Mouse (Mus musculus): ENCODE measurements at regions not wholly inside any gene's neighbourhood (a gene's known extent, or its start where the extent isn't known, plus 50 kb on each side); places are given as distances from the start of the nearest gene placed in this dataset.

DNA sequence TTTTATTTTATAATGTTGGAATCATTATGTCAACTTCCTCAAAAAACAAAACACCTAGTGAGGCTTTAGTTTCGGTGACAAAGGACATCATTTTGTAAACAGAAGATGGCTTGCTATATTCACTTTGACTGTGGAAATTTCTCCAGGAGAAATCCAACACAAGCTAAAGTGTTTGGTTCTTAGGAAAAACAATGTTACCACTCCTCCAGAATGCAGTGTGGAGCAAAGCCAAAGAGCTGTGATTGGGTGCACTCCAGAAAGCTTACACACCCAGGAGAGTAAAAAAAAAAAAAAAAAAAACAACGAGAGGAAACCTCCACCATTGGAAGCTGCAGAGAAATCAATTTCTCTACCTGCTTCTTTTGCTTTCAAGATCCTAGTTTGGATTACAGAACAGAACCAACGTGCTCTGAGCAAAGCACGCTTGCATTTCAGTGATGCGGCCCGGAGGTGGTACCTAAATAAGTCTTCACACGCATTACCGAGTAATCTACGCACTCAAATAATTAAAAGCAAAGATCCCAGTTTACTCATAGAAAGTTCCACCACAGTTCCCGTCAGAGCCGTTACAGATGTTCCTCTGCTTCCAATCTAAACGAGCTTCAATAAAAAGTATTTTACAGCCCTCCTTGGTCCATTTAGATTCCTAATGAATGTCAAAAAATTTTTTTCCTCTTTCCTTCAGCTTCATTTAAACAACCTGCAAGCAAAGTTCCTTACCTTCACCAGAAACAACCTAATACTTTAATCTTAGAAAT, 199.5 kb upstream of the Gk2 start:
- DNase-seq (ENCODE audit: low spot score): no peak

DNA sequence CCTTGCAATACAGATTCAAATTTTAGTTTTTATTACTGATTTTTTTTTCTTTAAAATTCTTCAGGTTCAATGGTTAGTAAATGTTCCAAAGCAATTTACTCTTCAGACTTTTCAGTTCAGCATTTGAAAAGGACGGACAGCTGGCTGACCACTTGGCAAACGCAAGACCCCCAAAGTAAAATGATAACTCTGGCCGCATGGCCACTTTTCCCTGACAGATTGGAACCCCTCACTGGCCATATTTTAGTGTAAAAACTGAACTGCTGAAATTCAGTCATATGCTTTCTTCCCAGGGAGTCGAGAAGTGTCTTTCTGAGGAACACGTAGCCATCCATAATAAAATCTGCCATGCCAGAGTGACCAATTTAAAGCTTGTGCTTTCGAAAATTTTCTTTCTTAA, 198.4 kb upstream of the Gk2 start:
- no peak for DNase-seq (ENCODE audit: low spot score)

DNA sequence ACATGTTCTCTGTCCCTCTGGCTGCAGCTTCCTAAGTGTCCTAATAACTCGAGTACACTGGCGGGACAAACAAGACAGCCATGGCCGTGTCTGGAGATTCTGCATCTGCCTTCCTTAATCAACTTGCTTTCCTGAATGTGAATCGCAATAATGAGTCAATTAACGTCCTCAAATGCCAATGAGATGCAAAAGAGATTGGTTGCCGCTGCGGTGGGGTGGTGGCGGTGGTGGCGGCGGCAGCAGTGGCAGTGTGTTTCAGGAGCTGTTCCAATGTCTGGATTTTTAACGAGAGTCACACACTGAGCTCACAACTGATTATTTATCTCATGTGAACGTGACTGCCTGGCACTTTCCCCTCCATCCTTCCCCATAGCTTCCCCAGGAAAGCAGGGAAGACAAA, 197.6 kb upstream of the Gk2 start:
- DNase-seq (ENCODE audit: low spot score): no peak

DNA sequence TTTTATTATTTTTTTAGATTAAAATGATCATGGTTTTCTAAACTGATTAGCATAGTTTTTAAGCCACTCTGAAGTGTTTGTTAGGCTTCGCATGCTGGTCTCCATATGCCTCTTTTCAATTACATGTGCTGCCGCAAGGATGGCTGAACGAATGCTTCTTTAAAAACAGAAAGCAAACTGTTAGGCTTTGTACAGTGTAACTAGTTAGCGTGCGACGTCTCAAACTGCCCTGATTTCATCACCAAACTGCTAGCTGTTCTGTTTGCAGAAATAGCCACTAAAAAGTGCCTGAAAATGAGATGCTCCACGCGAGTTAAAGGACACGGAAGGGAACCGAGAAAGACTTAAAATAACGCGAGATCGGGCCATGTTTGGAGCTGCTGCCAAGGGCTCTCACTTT, 185.4 kb upstream of the Gk2 start:
- peak; percentile 52 for DNase-seq (ENCODE audit: low spot score)

DNA sequence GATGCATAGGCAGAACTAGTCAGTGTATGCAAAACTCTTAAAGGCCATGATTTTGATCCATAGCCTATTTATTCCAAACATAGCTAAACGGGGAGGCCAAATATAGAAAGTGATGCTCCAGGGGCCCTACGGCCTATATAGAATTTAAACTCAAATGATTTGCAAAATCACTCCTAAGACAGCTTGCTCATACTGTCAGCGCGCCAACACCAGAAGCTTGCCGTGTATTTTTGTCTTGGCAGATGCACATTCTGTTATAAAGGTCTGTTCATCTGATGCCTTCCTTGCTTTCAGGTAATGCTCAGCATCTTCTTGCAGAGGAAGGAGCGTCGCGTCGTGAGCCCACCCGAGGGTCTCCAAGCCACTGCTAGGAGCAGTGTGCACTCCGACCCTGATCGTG, 184.8 kb upstream of the Gk2 start:
- peak; percentile 55 for DNase-seq (ENCODE audit: low spot score)

DNA sequence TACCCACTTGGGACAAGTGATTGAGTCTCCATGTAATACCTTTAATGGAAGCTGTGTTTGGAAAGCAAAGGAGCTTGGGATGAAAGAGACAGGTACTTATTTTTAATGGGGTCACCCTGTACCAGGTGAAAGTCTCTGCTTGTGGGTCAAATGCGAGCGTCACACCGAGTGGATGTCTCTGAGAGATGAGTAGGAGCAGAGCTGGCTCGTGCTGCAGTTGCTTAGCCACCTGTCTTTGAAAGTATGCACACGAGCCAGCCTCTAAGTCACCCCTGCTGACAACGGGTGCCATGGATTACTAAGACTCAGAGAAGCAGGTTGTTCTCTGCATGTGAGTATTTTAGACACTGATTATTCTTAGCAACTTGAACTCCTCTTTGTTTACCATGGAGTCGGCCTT, 179.5 kb upstream of the Gk2 start:
- no peak for DNase-seq (ENCODE audit: low spot score)

DNA sequence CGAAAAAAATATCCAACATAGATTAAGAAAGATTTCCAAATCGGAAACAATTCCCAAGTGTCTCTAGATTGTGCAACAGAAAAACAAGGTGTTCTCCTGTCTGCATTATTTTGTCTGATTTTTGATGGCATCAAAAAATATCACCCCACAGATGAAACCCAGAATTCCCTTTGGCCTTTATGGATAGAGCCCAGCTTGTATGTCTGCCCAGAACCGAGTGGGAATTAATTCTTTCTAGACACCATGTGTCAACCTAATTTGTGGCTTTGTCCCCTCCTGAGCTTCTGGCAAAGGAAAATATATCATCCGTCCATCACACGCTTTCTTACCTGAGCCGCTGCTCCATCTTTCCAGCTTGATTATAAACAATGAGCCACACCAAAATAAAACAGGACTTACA, 176.9 kb upstream of the Gk2 start:
- DNase-seq (ENCODE audit: low spot score): no peak

DNA sequence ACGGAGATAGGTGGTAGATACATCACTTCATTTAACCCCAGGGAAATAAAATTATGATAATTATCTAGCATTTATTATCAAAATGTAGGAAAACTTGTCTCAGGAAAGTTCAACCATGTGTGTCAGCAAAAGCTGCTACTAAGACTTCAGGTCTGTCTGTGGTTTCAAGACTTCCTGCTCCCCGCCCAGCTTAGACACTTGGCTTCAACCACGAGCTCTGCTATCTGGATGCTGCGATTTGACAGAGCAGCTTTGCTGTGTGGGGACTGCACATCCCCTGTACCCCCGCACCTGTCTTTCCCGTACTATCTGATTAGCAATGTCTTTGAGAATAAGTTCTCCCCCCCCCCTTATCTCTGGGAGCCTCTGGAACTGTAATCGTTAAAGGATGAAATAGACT, 176.0 kb upstream of the Gk2 start:
- no peak for DNase-seq (ENCODE audit: low spot score)

DNA sequence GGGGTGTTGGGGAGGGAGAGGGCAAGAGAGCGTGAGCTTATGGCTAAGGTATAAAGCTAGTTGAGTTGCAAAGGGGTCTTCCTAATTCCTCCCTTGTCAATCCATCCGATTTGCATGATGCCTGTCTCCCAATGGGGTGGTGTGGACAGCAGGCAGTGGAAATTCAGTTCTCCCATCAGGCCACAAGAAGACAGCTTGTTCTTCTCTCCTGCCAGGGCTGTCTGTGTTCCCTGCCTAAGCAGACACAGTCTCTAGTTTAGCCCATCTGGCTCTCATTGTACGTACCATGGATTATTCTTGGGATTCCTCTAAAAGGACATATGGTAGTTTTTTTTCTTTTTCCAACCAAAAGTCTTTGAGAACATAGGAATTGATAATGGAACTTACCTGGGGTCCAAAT, 168.4 kb upstream of the Gk2 start:
- peak; percentile 50 for DNase-seq (ENCODE audit: low spot score)

DNA sequence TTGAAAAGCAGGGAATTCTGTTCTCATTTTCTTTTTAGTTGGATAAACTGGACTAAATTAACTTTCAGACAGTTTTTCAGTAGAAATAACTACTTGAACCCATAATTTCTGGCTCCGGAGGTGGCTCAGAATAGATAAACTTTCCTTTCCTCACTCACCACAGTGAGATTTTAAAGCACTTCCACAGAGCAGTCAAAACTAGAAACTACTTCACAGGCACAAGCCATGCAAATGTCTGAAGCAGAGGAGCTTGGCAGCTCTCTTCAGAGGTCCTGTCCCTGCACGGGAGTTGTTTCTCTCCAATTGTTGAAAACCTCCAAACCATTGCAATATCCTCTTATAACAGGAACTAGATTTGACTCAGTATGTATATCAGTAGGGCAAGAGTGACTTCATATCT, 163.1 kb upstream of the Gk2 start:
- DNase-seq (ENCODE audit: low spot score): no peak

DNA sequence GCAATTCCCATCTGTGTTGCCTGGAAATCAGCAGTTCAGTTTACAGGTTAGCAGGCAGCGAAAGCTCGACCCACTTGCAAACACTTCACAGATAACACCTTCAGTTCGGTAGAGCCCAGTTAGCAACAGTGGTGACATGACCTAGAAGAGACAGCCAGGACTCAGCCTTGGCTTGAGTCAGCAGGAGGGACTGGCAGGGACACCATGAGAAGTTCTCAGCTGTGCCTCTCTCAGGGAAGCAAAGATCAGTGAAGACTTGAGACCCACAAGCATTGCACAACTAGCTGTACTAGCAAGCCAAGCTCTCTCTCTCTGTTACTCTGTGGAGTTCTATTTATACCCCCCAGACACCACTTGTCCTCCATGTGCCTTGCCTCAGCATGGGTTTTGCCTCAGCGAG, 161.6 kb upstream of the Gk2 start:
- DNase-seq (ENCODE audit: low spot score): no peak

DNA sequence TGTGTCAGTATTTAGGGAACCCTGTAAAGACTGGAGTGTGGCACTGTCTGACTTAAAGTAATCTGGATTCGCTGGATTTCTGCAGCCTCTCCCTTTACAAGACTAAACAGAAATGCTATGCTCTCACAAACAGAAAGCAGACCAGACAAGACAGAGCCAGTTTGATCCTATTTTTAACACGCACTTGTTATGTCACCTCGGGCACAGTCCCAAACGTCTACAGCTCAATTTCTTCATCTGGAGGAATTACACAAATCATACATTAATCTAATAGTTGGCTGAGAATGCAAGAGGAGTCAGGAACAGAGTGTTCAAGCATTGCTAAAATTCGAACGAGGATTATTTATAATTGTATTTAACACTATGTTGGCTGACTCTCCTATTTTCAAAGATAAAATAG, 145.4 kb upstream of the Gk2 start:
- peak; percentile 11 for DNase-seq (ENCODE audit: low spot score)

DNA sequence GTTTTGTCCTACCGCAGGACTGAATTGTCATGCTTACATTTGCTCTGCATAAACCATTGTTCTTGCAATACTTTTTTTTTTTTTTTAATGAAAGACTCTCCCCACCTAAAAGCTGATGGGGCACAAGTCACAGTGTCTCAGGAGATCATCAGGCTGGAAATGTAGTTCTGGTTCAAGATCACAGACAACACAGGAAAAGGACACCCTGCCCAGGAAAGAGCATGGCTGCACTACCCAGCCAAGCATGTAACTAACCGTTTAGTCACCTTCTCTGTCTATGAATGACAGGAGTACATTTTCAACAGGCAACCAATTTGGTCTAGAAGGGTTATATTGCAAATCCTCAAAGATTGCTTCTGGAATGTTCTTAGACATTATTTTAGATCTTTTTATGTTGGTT, 144.6 kb upstream of the Gk2 start:
- no peak for DNase-seq (ENCODE audit: low spot score)

DNA sequence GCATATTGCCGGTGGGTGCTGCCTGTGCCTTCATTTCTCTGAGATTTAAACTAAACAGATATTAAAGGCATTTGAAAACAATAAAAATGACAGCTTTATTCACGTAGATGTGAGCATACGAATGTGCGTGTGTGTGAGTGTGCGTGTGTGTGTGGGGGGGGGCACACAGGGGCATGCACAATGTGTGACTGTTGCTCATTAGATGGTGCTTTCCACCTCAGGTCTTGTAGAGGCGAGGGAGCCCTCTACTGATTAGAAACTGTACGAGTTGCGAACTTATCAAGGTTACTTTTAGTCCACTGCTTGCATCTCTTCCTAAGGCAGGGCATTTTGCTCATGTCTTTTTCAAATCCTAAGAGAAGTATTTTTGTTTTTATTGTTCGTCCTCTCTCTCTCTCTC, 141.9 kb upstream of the Gk2 start:
- DNase-seq (ENCODE audit: low spot score): peak; percentile 10

DNA sequence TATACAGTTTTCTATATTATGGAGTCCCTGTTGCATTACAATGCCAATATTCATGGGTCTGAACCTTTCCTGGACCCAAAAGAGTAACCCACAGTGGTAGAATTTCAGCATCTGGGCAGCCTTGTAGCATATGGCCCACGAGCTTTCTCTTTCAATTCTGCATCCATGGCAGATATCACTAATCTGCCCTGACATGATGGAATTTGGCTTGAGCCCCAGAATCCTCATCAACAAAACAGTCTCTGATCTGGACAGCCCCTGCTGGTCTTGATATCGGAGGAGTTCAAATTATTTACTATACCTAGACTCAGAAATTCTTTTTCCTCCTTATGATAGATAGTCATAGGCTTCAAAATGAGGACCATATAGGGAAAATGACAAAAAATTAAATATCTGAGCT, 139.1 kb upstream of the Gk2 start:
- no peak for DNase-seq (ENCODE audit: low spot score)

DNA sequence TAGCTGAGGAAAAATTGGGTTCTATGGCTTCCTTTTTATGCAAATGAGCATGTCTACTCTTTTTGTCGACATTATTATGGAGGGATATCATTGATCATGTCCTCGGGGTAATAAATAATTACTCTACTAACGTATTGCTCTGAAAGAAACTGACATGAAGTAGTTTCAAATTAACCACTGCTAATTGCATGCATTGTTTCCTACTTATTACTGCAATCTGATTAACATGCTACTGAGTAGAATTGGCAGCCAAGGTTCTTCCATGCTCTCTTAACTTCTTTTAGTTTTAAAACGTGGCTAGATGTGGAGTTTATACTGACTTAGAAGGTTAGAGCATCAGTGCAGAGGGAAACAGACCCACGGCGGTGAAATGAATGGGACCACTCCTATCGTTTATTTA, 137.3 kb upstream of the Gk2 start:
- DNase-seq (ENCODE audit: low spot score): no peak

DNA sequence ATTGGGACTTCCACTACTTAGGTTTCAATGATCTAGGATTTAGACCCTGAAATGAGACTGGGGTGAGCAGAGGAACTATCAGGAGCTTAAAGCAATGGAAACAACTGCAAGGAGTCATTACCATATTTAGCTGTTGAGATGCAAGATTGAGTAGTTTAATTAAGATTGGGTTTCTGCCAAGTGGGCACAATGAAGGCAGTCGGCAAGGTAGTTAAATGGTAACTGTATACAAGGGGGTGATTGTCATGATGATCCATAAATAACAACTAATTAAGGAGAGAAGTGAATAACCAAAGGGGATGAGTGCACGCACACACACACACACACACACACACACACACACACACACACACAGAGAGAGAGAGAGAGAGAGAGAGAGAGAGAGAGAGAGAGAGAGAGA, 125.7 kb upstream of the Gk2 start:
- DNase-seq (ENCODE audit: low spot score): no peak

DNA sequence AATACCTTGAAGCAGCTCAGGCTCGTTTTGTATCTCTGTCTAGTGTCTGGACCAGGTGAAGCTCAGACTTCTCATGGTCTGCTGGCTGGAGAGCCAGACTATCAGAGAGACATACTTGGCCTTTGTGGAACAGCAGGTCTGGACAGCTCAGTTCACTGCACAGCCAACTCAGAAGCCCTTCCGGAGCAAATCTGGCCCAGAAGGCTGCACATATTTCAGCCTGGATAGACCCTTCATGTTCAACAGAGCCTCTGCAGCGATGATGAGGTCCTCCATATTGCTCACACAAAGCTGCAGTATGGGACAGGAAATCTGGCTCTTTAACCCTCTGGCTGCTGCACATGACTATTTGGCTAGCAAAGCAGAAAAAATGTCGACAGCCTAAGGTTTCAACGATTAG, 108.7 kb upstream of the Gk2 start:
- no peak for DNase-seq (ENCODE audit: low spot score)

DNA sequence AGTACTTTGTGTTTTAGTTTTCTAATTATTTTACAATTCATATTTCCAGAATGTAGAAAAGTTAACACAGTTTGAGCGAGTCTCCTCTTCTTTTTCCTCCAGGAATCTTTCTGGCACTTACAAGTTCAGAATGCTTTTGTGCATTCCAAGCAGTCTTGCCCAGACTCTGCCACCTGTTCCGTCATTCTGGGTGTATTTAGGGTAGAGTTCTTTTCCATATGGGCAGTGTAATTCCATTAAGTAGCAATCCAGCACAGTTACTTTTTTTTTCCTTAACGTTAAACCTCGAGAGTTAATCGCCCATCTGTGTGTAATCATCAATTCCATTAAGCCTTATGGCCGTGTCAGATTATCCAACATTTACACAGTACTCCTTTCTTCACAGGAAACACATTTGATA, 106.9 kb upstream of the Gk2 start:
- peak; percentile 12 for DNase-seq (ENCODE audit: low spot score)

DNA sequence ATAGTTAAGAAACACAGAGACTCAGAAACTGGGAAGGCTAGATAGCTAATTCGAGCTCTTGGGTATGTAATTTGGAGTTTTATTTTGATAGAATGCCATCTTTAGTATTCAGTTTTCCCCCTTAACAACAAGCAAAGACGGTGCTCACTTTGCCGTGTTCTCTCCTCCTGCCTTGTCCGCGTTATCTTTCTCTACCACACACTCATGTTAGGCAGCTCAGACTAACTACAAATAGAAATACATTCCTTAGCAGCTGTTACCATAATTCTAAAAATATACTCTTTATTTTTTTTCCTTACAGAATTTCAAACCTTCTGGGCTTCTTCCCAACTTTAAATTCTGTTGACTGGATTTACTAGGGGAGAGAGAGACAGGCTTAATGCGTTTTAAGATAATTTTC, 97.5 kb upstream of the Gk2 start:
- DNase-seq (ENCODE audit: low spot score): no peak

DNA sequence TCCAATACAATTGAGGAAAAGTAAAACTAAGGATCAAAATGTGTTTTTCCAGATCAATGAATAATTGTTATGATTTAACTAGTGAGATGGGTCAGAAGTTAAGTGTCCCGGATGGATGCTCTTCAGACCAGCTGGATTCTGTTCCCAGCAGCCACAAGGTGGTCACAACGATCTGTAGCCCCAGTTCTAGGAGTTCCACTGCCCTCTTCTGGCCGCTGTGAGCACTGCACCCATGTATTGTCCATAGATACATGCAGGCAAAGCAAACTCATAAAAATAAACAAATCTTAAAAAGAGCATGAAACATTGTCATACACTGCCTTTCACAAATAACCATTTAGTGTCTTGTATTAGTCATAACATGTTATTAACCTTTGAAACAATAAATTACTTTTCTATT, 96.3 kb upstream of the Gk2 start:
- DNase-seq (ENCODE audit: low spot score): no peak

DNA sequence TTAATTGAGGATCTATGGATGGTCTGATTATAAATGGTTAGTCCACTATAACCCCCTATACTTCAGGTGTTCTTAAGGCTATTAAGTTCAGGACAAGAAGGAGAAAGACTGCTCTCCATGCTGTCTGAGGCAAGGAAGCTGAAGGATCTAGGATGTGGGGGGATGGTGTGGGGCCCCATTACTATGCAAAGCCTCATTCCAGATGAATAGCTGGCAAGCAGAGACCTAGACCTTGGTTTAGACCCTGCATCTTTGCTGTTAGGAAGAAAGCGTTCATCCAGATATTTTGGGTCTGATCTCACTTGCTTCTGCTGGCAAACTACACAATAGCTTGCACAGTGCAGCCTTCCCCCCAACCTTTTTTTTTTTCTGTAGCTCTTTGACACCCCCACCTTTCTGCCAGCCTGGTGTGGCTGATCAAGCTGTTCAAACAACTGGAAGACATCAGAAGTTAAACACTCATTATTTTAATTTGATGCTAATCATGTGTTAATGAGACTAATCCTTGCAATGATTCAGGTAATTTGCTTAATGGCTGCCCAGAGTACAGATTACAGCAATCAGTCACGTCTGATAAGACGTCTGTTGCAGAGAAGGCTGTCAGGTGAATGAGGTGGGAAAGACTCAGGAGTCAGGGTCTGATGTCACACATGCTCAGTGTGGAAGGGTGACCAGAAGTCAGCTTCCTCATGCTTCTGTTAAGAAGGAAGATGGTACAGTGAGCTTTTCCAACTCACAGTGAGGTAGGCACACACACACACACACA, 80.9 kb upstream of the Gk2 start:
- no peak for DNase-seq (ENCODE audit: low spot score)

DNA sequence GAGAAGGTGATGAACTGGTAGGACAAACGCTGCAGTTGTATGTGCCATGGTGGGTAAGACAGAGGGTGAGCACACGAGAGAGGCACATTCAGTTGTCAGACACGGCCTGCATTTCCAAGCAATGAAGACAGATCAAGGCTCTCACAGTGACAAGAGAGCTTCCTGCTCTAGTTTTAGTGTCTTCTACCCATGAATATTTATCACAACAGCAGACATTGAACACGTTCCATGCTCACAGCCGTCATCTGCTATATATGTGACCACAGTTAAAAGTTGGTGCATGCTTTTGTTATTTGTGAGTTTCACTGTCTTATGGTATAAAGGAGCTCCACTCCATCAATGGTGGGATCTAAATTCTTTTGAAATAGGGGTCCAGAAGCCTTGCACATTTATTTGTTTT, 76.9 kb upstream of the Gk2 start:
- DNase-seq (ENCODE audit: low spot score): no peak

DNA sequence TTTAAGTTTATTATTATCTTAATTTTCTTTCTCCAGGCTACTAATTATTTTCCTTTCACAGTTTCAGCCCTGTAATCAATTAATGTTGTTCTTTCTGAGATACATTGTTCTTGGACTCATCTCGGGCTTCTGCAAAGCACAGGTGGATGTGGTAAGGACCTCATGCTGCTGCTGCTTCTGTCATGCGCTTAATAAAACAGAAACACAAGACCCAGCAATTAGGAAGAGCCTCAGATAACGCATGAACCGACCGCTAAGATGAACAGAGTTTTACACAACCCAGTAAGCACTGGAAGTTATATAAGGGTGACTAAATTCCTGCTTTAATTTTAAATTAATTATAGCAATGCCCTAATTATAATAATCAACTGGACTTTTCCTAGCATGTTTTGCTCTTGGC, 70.7 kb upstream of the Gk2 start:
- DNase-seq (ENCODE audit: low spot score): no peak
